Mouse (Mus musculus): ENCODE data around the gene Ugt2b5. TPM values are rescaled to one million over a fixed set of nuclear protein-coding genes. Genes with fewer than 3 reads are reported as not detected.
"Not testable (repeated sequence)": the region's sequence is repeated elsewhere in the genome, so short reads cannot be mapped to it uniquely, and the experiment has no call there.

The Ugt2b5 gene
- not detected for total RNA-seq (2021)
- long read RNA-seq, experiment 1: 0 reads
- long read RNA-seq, experiment 2: 0 reads

DNA sequence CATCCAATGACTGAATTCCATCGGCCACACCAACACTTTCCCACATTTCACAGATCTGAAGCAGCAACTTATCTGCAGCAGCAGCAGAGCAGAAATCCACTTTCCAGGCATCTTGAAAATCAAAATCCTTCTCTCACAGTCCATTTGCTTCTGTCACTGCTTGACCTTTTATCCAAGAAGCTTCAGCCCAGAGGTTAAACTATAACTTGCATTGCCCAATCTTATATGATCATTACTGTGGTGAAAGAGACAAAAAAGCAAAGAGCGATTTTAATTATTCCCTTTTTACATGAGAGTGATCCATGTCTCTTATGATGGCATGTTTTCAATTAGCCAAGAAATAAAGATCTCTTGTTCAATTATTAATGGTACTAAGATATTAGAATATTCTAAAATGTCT lies at the start of gene Ugt2b5:
Gene Ugt2b5 (minus strand): TSS at position 123 of the 400 bp plus-strand sequence.
- DNase-seq: not testable (repeated sequence)
- intact Hi-C loops (cut with DNase I): loop anchor here (10.0 kb wide), 1 partner anchor 255 kb away; no protein-coding TSS in a partner anchor

DNA sequence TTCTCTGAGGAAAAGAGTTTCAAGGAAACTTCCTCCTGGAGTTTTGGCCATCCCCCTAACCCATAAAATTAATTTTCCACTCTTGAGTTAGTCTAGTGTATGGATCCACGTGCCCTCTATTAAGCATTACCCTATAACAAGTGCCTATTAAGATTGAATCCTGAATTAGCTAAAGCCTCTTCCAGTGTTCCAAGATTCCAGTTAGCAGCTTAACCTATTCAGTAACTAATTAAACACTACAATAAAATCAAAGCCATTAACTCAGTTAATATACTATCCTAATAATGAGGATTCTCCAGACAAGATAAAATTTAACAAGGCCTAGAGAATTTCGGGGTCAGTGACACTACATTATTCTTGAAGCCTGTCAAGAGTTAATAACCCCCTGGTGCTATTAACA lies 35.7 kb upstream of the Ugt2b5 start:
- intact Hi-C loops (cut with DNase I); DNase-seq: not testable (repeated sequence)

DNA sequence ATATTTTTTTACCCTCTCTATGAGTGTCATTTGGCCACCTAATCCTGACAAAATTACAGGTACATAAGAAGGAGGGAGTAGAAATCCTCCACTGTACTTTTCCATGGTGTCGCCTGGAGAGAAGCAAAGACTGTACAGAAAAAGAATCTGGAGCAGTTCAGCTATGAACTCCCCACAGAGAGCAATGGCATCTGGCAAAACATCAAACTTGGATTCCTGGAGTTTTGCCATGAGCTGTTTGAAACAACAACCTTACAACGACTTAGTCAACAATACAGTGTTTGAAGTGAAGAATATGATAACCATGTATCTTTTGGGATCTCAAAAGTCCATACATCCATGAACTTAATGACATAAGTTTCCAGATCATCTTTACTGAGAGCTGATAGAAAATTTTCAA lies 34.6 kb upstream of the Ugt2b5 start:
- intact Hi-C loops (cut with DNase I): no loop called here

DNA sequence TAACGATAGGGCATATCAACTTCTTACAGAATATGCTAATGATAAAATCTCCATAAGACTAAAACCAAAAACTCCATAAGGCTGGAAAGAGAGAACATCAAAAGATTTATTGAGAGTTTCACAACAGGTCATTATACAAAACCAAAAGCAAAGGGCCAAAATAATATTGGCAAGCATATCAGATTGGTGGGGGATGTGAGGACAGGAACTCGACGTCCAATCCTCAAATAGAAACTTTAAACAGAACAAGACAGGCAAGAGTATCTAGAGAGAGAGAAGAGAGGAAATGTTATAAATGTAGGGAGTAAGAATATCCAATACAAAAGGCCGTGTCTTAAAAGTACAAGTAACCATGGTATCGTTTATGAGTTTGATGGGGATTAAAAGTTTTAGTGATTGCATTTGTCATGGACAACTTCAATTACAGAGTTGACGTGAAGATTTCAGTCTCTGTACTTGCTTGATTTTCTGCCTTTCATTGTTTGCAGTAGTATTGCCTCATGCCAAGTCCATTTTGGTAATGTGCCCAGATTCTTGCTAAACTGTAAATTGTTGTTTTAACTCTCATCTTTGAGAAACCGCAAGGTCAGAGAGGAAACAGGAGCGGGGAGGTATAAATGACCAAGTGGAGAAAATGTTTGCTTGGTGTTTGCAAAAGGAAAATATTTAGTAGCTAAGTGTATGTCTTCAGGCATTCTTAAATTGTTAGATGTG lies 7.8 kb upstream of the Ugt2b5 start:
- DNase-seq: no peak
- intact Hi-C loops (cut with DNase I): loop anchor here (10.0 kb wide), 1 partner anchor 263 kb away; no protein-coding TSS in a partner anchor

More for the DNA sequence above, 34.6 kb upstream of the Ugt2b5 start:
- DNase-seq: no peak

DNA sequence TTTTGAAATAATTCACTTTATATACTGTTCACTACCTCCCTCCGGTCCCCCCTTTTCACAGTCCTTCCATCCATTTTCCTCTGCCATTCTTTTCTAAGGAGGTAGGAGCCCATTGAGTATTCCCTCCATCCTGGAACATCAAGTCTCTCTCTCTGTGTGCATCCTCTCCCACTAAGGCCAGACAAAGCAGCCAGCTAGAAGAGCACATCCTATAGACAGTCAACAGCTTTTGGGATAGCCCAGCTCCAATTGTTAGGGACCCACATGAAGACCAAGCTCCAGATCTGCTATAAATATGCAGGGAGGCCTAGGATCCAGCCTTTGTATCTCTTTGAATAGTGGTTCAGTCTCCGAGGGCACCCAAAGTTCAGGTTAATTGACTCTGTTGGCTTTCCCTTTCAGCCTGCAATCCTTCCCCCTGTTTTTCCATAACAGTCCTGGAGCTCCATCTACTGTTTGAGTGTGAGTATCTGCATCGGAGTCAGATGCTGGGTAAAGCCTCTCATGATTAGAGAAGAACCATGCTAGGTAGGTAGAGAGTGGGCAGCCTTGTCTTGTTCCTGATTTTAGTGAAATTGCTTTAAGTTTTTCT lies 2.8 kb upstream of the Ugt2b5 start:
- DNase-seq: peak in 1 of 2 experiments; percentile 16
- intact Hi-C loops (cut with DNase I): loop anchor here (10.0 kb wide), 1 partner anchor 258 kb away; no protein-coding TSS in a partner anchor

DNA sequence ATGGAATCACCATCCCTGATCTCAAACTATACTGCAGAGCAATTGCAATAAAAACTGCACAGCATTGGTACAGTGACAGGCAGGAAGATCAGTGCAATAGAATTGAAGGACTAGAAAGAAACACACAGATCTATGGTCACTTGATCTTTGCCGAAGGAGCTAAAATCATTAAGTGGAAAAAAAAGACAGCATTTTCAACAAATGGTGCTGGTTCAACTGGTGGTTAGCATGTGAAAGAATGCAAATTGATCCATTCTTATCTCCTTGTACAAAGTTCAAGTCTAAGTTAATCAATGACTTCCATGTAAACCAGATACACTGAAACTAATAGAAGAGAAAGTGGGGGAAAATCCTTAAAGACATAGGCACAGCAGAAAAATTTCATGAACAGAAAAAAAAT lies 36.4 kb downstream of the Ugt2b5 start:
- DNase-seq; intact Hi-C loops (cut with DNase I): not testable (repeated sequence)

DNA sequence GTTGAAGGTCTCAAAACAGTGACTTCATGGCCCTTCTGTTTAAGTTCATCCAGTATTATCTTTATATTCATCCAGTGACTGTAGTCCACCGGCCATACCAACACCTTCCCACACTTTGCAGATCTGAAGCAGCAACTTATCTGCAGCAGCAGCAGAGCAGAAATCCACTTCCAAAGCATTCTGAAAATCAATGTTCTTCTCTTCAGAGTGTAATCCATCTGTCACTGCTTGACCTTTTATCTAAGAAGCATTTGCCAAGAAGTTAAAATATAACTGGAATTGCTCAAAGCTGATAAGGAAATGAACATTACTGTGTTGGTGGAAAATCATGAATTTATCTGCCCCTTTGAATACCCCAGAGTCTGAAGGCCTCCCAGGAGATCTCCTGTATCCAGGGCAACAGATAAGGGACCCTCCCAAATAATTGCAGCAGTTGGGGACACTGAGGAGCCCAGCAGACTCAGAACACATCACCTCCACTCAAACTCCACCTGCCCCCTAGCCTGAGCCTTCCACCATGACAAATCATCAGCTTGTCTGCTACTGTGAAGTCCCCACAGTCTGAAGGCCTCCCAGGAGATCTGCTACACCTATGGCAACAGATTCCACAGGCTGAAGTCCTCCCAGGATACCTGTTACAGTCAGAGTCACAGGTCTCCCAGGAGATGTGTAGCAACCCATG lies 47.6 kb downstream of the Ugt2b5 start, which contains the start of gene Ugt2b36:
Gene Ugt2b36 (minus strand): TSS at position 210 of the 682 bp plus-strand sequence.
- intact Hi-C loops (cut with DNase I): no loop called here
- no peak for DNase-seq

DNA sequence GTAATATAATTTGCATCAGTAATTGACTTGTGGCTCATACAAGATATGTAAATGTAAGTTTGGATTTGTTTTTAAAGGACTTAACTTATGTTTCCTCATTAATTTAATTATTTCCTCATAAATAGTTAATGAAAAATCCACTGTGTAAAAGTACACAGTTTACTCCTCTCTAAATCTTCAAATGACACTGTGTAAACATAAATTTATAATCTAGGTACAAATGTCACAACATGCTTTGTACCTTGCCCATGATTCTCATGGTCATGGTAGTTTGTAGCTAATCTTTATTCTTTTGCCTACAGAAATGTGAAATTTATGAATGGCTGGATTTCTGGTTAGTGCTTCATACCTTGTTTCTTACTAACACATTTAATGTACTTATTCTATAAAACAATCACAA lies 49.0 kb downstream of the Ugt2b5 start:
- DNase-seq: no peak
- intact Hi-C loops (cut with DNase I): no loop called here

DNA sequence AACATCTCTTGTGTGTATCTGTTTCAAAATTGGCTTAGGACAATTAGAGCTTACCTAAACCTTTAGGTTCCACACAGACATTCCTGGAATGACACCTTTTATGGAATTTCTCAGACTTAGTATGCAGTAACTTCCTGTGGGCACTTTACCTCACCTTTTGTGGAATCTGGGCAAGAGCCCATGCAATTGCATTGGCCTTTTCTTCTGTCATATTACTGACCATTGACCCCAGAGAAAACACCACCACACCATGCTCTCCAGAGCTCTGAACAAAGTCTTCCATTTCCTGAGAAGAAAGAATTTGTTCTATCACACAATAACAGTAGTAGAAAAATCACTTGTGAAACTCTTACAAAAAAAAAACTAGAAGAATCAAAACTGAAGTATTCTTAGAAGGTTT lies 50.9 kb downstream of the Ugt2b5 start:
- no peak for DNase-seq
- intact Hi-C loops (cut with DNase I): no loop called here

DNA sequence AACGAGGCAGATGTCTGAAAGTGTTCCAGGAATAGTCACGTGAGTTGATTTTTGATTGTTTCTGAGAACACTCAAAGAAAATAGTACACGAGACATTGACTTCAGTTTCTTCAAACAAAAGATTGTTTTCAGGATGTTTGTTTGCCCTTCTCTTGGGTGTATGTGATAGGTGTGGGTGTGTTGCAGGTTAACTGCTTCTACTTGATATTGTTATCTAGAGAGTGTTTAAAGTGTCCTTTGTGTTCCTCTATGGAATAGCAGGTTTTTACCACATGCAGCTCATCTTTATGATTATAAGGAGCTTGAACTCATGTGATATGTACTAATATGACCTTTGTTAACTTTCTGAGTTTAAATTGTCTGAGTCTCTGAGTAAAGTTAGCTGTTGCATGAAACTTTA lies 53.8 kb downstream of the Ugt2b5 start:
- intact Hi-C loops (cut with DNase I): no loop called here
- DNase-seq: no peak

Other genes with a start within 250 kb of the Ugt2b5 start
- not detected for gene Ugt2b34, start 233.4 kb downstream of the Ugt2b5 start, total RNA-seq (2021)
- gene Ugt2b1, start 213.8 kb downstream of the Ugt2b5 start, total RNA-seq (2021): not detected
- not detected for gene Ugt2b35, start 139.5 kb downstream of the Ugt2b5 start, total RNA-seq (2021)
- gene Ugt2b36, start 47.8 kb downstream of the Ugt2b5 start, total RNA-seq (2021): not detected
- not detected for gene Ugt2b37, start 114.5 kb upstream of the Ugt2b5 start, total RNA-seq (2021)
- not detected for gene Ugt2a3, start 196.9 kb upstream of the Ugt2b5 start, total RNA-seq (2021)